Mouse (Mus musculus): ENCODE measurements around the gene Dennd4b.

Gene Dennd4b

DNA sequence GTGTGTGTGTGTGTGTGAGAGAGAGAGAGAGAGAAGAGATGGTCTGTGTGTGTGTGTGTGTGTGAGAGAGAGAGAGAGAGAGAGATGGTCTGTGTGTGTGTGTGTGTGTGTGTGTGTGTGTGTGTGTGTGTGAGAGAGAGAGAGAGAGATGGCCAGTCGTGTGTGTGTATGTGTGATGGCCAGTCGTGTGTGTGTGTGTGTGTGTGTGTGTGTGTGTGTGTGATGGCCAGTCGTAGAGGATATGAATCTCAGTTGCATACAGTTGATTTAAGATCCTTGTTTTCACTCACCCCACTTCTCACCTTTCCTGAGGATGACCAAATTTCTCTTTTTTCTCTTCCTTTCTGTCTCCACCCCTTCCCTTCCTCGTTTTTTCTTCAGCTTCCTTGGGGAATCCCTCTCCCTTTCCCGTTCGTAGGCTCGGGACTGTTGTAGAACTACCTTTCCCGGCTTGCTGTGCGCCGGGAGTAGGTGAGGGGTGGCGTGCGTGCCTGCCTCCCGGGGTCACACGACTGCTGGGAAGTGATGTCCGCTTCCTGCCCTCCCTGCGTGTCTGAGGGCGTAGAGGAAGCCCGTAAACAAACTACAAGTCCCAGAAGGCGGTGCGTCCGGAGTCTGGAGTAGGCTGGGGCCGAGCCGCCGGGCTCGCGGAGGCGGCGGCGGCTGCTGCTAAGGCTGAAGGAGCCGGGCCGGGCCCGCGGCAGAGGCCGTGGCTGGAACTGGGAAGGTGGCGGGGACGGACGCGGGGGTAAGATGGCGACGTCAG lies 11.1 kb upstream of the Dennd4b start, which contains the start of gene Crtc2:
Gene Crtc2, plus strand, starts transcription at position 511 of the 766 bp plus-strand sequence.
- DNase-seq: peak; percentile 94 to 100

DNA sequence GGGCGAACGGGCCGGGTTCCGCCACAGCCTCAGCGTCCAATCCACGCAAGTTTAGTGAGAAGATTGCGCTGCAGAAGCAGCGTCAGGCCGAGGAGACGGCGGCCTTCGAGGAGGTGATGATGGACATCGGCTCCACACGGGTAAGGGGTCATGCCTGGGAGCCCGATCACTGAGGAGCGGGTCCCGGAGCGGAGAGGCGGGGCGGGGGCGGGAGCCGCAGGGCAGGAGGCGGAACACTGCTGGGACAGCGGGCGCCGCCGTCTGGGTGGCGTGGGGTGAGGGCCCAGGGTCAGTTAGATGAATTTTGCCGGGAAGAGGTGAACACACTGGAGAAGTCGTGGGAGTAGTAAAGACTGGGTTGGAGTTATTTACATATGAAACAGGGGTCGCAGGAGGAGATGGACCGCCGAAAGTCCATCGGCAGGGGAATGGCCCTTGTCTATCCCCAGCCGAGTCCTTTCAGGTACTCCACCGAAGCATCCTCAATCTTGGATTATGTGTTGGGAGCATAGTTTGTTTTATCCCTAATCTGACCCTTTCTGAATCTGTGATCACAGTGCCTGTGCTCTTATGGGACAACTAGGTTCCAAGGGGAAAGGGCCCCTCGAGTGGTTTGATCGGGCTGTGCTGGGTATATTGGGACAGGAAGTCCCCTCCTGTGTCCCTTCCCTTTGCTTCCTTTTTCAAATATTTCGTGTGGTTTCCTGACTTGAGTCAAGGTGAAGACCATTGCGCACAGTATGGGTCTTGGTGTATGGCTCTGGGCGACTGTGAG lies 10.4 kb upstream of the Dennd4b start:
- DNase-seq: no peak

- DNase-seq: no peak
Observed at GRCm38 (mm10) chr3:90255194-90255565, 9.8 kb upstream of the Dennd4b start.

DNA sequence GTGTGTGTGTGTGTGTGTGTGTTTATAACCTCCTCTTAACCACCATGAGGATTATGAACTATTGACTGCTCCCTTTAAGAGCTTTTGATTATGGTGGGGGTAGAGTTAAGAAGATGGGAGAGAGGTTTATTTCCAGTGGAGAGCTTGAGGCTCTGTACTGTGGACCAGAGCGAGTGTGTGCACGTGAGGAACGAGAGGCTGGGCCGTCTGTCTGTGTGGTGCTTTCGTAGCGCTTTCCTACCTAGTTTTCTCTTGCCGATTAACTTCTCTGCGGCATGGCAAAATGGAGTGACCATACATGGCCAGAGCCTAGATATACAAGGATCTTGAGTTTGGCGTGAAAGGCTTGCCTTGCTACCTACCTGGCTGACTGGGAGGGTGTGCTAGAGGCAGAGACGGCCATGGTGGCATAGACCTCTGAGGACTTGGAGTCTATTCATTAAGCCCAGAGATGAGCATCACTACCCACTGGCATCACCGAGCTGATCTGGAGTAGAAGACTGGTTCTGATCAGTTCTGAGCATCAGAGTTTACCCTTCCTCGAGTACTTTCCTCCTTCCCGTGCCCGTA lies 9.1 kb upstream of the Dennd4b start:
- peak in 1 of 2 experiments; percentile 28 for DNase-seq

GRCm38 (mm10) chr3:90256731-90257530 lies 8.1 kb upstream of the Dennd4b start:
- DNase-seq: peak; percentile 95

GRCm38 (mm10) chr3:90258521-90258920 lies 6.5 kb upstream of the Dennd4b start:
- peak in 1 of 2 experiments; percentile 8 for DNase-seq

DNA sequence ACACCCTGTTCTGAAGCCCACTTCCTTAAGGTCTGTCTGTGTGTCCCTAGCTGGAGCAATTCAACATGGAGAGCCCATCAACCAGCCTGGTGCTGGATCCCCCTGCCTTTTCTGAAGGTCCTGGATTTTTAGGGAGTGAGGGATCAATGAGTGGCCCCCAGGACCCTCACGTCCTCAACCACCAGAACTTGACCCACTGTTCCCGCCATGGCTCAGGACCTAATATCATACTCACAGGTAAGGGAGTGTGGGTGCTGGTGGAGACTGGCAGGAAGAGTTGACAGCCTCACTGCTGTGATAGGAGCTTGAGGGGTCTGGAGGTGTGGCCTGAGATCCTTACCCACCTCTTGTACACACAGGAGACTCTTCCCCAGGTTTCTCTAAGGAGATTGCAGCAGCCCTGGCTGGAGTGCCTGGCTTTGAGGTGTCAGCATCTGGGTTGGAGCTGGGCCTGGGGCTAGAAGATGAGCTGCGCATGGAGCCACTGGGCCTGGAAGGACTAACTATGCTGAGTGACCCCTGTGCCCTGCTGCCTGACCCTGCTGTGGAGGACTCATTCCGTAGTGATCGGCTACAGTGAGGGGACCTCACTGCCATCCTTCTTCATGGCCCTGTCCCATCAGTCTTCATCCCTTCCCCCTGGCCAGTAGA lies 1.7 kb upstream of the Dennd4b start:
- peak in 1 of 2 experiments; percentile 13 for DNase-seq

DNA sequence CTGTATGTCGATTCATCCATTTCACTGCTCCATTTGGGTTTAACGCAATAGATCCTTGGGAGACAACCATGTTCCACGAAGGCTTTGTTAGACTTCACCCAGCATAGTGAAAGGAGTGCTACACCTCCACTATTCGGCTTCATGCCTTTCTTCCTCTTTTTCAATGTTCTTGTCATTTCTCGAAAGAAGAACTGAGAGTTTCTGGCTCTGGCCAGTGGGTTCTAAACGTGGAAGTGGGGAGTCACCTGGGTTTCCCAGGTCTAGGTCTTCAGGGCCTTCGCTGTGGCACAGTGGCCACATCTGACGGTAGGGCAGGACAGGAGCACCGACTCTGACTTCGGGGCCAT lies 325 bp upstream of the Dennd4b start:
- no peak for DNase-seq

GRCm38 (mm10) chr3:90265932-90266741 lies 1.2 kb downstream of the Dennd4b start:
- peak in 1 of 2 experiments; percentile 69 for DNase-seq

- no peak for DNase-seq
Observed at GRCm38 (mm10) chr3:90266901-90267775, 2.2 kb downstream of the Dennd4b start.

DNA sequence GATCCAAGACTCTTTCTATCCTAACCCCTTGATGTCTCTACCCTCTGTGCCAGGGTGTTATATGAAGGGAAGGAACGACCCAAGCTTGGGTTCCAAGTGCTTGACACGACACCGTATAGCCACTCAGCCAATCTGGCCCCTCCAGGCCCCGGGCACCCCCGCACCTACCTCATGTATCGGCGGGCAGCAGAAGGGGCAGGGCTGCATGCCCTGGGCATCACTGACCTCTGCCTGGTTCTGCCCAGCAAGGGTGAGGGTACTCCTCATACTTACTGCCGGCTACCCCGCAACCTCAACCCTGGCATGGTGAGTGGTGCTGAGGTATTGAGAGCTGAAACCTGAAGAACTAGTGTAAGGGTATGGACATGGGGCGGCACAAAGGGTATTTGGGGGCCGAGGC lies 3.2 kb downstream of the Dennd4b start:
- no peak for DNase-seq

- DNase-seq: no peak
Observed at GRCm38 (mm10) chr3:90268971-90269370, 4.0 kb downstream of the Dennd4b start.

GRCm38 (mm10) chr3:90270784-90271183 lies 5.8 kb downstream of the Dennd4b start:
- no peak for DNase-seq

DNA sequence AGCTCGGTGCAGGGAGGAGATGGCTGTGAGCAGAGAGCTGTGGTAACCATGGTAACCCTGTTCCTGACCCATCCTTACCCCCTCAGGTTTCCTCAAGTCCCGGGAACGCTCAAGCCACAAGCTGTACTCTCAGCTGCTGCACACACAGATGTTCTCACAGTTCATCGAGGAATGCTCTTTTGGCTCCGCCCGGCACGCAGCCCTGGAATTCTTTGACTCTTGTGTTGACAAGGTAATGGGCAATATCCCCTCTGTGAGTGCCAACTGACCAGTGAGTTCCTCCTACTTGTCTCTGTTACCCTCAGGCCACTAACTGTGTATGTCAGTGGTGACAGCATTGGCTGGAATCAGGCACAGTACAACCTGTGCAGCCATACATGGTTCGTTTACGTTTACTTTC lies 7.2 kb downstream of the Dennd4b start:
- no peak for DNase-seq

GRCm38 (mm10) chr3:90273855-90274254 lies 8.9 kb downstream of the Dennd4b start:
- no peak for DNase-seq

DNA sequence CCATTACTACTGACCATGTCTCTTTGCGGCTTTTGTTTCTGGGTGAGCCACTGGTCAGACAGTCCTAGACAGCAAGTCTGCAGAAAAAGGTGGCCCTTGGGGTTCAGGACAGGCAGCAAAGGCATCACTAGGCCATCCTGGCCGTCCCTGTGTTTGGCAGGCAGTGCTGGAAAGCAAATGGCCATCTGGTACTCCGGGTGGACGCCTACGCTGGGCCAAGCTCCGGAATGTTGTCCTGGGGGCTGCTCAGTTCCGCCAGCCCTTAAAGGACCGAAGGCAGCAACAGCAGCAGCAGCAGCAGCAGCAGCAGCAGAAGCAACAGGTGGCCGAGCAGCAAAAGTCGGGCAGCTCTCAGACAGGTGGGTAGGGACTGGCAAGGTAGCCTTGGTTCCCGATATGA lies 10.3 kb downstream of the Dennd4b start:
- DNase-seq: peak; percentile 76 to 81

DNA sequence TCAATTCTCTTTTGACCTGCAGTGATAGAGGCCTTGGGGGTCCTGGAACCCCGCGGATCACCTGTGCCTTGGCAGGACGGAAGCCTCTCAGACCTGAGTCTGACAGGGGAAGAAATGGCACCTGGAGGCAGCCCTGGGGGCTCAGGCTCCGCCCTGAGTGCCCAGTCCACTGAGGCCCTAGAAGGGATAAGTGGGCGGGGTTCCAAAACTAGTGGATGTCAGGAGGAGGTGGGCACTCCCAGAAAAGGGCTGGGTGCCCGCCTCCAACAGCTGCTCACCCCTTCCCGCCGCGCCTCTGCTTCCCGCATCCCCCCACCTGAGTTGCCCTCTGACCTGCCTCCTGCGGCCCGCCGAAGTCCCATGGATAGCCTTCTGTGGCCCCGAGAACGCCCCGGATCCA lies 11.9 kb downstream of the Dennd4b start:
- no peak for DNase-seq

GRCm38 (mm10) chr3:90277793-90278192 lies 12.8 kb downstream of the Dennd4b start:
- DNase-seq: peak; percentile 86 to 89

DNA sequence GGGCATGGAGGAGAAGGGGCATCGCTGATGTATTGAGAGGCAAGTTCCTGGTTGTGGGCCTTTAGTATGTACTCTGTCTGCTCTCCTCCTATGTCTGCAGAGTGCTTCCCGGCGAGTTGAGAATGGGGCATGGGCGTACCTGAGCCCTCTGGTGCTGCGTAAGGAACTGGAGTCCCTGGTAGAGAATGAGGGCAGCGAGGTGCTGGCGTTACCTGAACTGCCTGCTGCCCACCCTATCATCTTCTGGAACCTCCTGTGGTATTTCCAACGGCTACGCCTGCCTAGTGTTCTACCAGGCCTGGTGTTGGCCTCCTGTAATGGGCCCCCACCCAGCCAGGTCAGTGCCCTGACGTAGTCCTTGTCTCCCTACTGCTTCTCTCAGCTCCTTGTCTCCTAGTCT lies 13.2 kb downstream of the Dennd4b start:
- DNase-seq: no peak

DNA sequence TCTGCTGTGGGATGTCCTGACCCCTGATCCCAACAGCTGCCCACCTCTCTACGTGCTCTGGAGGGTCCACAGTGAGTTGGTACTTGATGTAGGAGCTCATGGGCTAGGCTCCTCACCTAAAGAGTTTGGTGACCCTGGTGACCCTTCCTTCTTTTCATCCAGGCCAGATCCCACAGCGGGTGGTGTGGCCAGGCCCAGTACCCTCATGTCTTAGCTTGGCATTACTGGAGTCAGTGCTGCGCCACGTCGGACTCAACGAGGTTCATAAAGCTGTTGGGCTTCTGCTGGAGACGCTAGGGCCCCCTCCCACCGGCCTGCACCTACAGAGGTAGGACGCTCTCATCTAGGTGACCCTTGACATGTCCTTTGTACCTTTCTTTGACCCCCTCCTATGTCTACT lies 14.2 kb downstream of the Dennd4b start:
- DNase-seq: no peak

- no peak for DNase-seq
Observed at GRCm38 (mm10) chr3:90279743-90280142, 14.8 kb downstream of the Dennd4b start.
